Mouse (Mus musculus): Measurements from ENCODE around the gene Nedd9. TPM values are rescaled to one million over a fixed set of nuclear protein-coding genes. Genes with fewer than 3 reads are reported as not detected.
"Not testable (repeated sequence)": the region's sequence is repeated elsewhere in the genome, so short reads cannot be mapped to it uniquely, and the experiment has no call there.

Nedd9 gene
- polyA plus RNA-seq, 1 experiment: 60.8 TPM

GRCm38 (mm10) chr13:41267827-41268408, 219.2 kb downstream of the Nedd9 start:
- TF ChIP-seq CTCF (IDR thresholded peaks at IDR 0.05; ENCODE audit: insufficient read depth, low read length): no peak
- no peak for TF ChIP-seq POLR2A (IDR thresholded peaks at IDR 0.05; ENCODE audit: borderline replicate concordance, extremely low read depth, low read depth, low read length)
- Histone ChIP-seq H3K4me3 (replicated peaks; ENCODE audit: extremely low read depth, low read depth, low read length) (no peak overlapping the region), H3K4me1 (ENCODE audit: control insufficient read depth, insufficient read depth, low read length) (no peaks in the 10 kb centered on the region)
- no peak for DNase-seq
- WGBS: 46% methylated on average over 7 of the region's 7 CpGs

- no peak for TF ChIP-seq CTCF (IDR thresholded peaks at IDR 0.05; ENCODE audit: insufficient read depth, low read length)
- DNase-seq: no peak
- Histone ChIP-seq H3K4me3 (replicated peaks; ENCODE audit: extremely low read depth, low read depth, low read length) (no peak overlapping the region), H3K4me1 (ENCODE audit: control insufficient read depth, insufficient read depth, low read length) (no peaks in the 10 kb centered on the region; the same call in 1 of the 2 replicates)
- 68% methylated on average over 5 of the region's 5 CpGs for WGBS
Observed at GRCm38 (mm10) chr13:41263304-41264006, 223.7 kb downstream of the Nedd9 start.

GRCm38 (mm10) chr13:41261617-41262016, 225.5 kb downstream of the Nedd9 start:
- H3K4me3 ChIP-seq (replicated peaks; ENCODE audit: extremely low read depth, low read depth, low read length); H3K4me1 ChIP-seq (ENCODE audit: control insufficient read depth, insufficient read depth, low read length); DNase-seq: not testable (repeated sequence)
- WGBS: 92% methylated on average over 8 of the region's 8 CpGs

Other genes with a start within 250 kb of the Nedd9 start
- 5.7 and 6.5 TPM in 2 replicates for gene Smim13, start 237.5 kb downstream of the Nedd9 start, polyA plus RNA-seq (2012; rRNA removed)
- gene Gm17364, start 213.4 kb downstream of the Nedd9 start, polyA plus RNA-seq (2012; rRNA removed): not detected in 2 replicates
- 5.4 and 6.6 TPM in 2 replicates for gene Tmem170b, start 118.5 kb upstream of the Nedd9 start, polyA plus RNA-seq (2012; rRNA removed)

Measured in lung, adult 2 months (tissue).